Mouse (Mus musculus): ENCODE data around the gene Fgfr4.

DNA sequence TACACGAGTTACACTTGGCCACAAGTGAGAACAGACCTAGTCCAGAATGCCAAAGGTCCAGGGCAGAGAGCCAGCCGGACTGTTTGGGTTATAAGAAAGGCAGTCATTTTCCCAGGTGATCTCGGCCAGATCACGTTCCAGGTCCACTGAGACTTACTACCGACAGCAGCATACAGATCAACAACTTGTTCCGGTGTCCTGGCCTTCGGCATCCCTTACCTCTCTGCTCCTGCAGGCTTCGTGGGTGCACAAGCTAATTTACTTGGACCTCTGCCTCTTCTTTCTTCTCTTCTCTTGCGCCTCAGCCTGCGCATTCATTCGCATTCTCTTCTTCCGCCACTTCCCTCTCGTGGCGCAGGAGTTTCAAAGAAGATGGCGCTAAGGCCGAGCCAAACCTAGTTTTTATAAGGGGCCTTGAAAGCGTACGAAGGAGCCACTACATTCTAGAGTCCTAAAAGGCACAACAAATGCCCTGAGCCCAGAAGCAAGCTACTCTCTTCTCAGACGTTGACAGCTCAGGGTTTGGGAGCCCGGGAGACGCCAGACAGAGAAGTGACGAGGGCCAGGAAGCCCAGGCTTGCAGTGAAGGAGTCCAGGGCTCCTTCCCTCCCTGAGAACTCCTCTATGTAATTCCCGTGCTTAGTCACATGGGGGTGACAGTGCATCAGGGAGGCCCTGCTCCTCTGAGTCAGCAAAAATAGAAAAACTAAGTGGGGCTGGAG, 29.9 kb downstream of the Fgfr4 start:
- TF ChIP-seq POLR2A (IDR thresholded peaks at IDR 0.05; ENCODE audit: insufficient read depth, low read depth, low read length) (peak; percentile 61), CTCF (IDR thresholded peaks at IDR 0.05) (peak; percentile 81), EP300 (IDR thresholded peaks at IDR 0.05; ENCODE audit: insufficient read depth, low read depth, low read length) (peak; percentile 94)
